Mouse (Mus musculus): ENCODE measurements at regions not wholly inside any gene's neighbourhood (a gene's known extent, or its start where the extent isn't known, plus 50 kb on each side); places are given as distances from the start of the nearest gene placed in this dataset.

GRCm38 (mm10) chr2:124975106-124975505, 92.8 kb upstream of the Slc24a5 start:
- TF ChIP-seq CTCF (IDR thresholded peaks at IDR 0.05; ENCODE audit: borderline replicate concordance, extremely low read depth, insufficient read depth, insufficient read length) (no peak), POLR2A (IDR thresholded peaks at IDR 0.05; ENCODE audit: borderline replicate concordance, extremely low read depth, insufficient read depth, insufficient read length, poor library complexity, severe bottlenecking) (no peak)

Data from brain, embryonic 14.5 days (tissue).